Mouse (Mus musculus) MEL-GATA-1-ER (cell line): ENCODE results near the gene Notch3.
A peak's percentile ranks its signal among the peaks of the same experiment; 100 is the strongest.

Experiments
- DNase-seq: peaks from one replicate; pipeline ENCODE4 v3.0.0-alpha.2; 2012; ENCODE audit warnings: low read depth; ENCODE audit errors: extremely low read depth

The Notch3 gene

GRCm38 (mm10) chr17:32165803-32166595 is 653 bp downstream of the Notch3 start:
- no peak for DNase-seq

- DNase-seq, result no peak
Measured at GRCm38 (mm10) chr17:32165266-32165802, 1.3 kb downstream of the Notch3 start.

GRCm38 (mm10) chr17:32164780-32165179 is 1.9 kb downstream of the Notch3 start:
- DNase-seq, result no peak

- no peak for DNase-seq
Measured at GRCm38 (mm10) chr17:32163910-32164650, 2.6 kb downstream of the Notch3 start.

GRCm38 (mm10) chr17:32162112-32162850 is 4.4 kb downstream of the Notch3 start:
- DNase-seq, result no peak

- no peak for DNase-seq
Measured at GRCm38 (mm10) chr17:32160882-32161281, 5.8 kb downstream of the Notch3 start.

- no peak for DNase-seq
Measured at GRCm38 (mm10) chr17:32158841-32159240, 7.8 kb downstream of the Notch3 start.

- DNase-seq, result no peak
Measured at GRCm38 (mm10) chr17:32146718-32147117, 19.9 kb downstream of the Notch3 start.

- DNase-seq, result peak; percentile 46
Measured at GRCm38 (mm10) chr17:32142907-32143854, 23.5 kb downstream of the Notch3 start.

- no peak for DNase-seq
Measured at GRCm38 (mm10) chr17:32142234-32142633, 24.4 kb downstream of the Notch3 start.

- DNase-seq, result no peak
Measured at GRCm38 (mm10) chr17:32133375-32133774, 33.3 kb downstream of the Notch3 start.

- DNase-seq, result no peak
Measured at GRCm38 (mm10) chr17:32132087-32132486, 34.6 kb downstream of the Notch3 start.

GRCm38 (mm10) chr17:32130506-32130905 is 36.1 kb downstream of the Notch3 start:
- no peak for DNase-seq

GRCm38 (mm10) chr17:32127195-32127594 is 39.5 kb downstream of the Notch3 start:
- DNase-seq, result no peak

- no peak for DNase-seq
Measured at GRCm38 (mm10) chr17:32125407-32125806, 41.2 kb downstream of the Notch3 start.

- no peak for DNase-seq
Measured at GRCm38 (mm10) chr17:32123545-32123944, 43.1 kb downstream of the Notch3 start.

GRCm38 (mm10) chr17:32122587-32122970 is 44.1 kb downstream of the Notch3 start:
- no peak for DNase-seq

GRCm38 (mm10) chr17:32121833-32122586 is 44.6 kb downstream of the Notch3 start:
- no peak for DNase-seq

GRCm38 (mm10) chr17:32120771-32121532 is 45.7 kb downstream of the Notch3 start:
- DNase-seq, result no peak
